Mouse (Mus musculus): ENCODE data around the gene Rexo1. TPM values are rescaled to one million over a fixed set of nuclear protein-coding genes. Genes with fewer than 3 reads are reported as not detected.
A peak's percentile ranks its signal among the peaks of the same experiment; 100 is the strongest.

Gene Rexo1
- polyA plus RNA-seq, 1 experiment = 78.0 TPM

DNA sequence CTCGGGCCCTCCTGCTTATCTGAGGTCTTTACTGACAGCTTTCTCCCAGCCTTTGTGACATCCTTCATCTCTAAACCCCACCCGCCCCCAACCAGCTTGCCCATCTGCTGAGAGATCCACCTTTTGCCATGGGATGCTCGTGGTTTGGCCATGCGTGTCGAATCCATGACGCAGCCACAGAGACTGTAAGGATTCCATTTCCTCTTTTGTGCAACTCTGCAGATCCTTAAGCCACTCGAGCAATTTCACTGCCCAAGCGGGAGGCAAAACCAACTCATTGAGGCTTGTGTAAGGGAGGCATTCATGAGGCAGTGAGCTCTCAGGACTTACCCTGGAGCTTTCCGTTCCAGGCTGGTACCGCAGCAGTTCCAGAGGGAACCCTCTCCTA is 51.1 kb downstream of the Rexo1 start:
- no peak overlapping the region for H3K27ac ChIP-seq (ENCODE audit: insufficient read depth, low read length)
- H3K4me3 ChIP-seq (ENCODE audit: extremely low read depth, insufficient read depth, insufficient read length) = no peak overlapping the region
- no peak for DNase-seq (ENCODE audit: low read depth in 1 of 2, low spot score in 2 of 2)
- H3K36me3 ChIP-seq (ENCODE audit: control insufficient read depth, insufficient read depth, low read length) = no peaks in the 10 kb centered on the region
- no peak for TF ChIP-seq POLR2A (IDR thresholded peaks at IDR 0.05; ENCODE audit: low read depth, low read length)
- no peak for TF ChIP-seq CTCF (IDR thresholded peaks at IDR 0.05; ENCODE audit: extremely low read depth, insufficient read depth, insufficient read length, insufficient replicate concordance)
- H3K4me1 ChIP-seq (ENCODE audit: control insufficient read depth, insufficient read depth, insufficient read length) = no peaks in the 10 kb centered on the region
- WGBS = 29% methylated on average over 10 of the region's 10 CpGs
- H3K27me3 ChIP-seq (ENCODE audit: control insufficient read depth, insufficient read depth, low read length) = peaks cover 3% of the 10 kb centered on the region

DNA sequence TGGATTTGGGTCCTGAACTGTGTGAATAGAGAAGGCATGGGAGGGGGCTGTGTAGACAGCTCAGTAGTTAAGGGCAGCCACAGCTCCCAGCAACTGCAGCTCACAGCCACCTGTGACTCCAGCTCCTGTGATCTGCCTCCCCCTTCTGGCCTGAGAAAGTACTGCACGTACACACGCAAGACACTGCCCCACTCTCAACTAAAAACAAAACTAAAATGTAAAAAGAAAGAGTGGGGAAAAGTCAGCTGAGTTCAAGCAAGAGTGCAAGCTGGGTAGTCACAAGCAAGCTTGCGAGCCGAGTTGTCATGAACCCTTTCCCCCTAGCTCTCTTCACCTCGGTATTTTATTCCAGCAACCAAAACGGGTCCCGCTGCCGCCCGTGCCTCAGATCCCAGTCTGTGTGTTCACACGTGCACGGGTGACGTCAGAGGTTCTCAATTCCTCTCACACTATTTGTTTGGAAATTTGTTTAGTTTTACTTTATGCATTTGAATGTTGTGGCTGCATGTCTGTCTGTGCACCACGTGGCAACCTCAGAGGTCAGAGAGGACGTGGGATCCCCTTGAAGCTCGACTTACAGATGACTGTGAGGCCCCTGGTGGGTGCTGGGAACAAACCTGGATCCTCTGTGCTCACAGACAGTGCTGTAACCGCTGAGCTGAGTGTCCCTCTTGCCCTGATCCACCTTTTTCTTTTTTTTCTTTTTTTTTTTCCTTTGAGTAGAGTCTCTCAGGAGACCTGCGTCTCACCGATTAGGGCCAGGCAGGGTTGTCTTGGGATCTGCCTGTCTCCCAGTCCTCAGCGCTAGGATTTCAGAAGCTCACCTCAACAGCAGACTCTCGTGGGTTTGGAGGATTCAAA is 51.7 kb downstream of the Rexo1 start:
- peak; percentile 67 to 83 for DNase-seq (ENCODE audit: low read depth in 1 of 2, low spot score in 2 of 2)
- H3K4me3 ChIP-seq (ENCODE audit: extremely low read depth, insufficient read depth, insufficient read length) = peak overlapping the region; percentile 68
- TF ChIP-seq CTCF (IDR thresholded peaks at IDR 0.05; ENCODE audit: extremely low read depth, insufficient read depth, insufficient read length, insufficient replicate concordance) (peak; percentile 92; the same call in 1 of the 2 replicates), POLR2A (IDR thresholded peaks at IDR 0.05; ENCODE audit: low read depth, low read length) (no peak)
- no peaks in the 10 kb centered on the region for H3K36me3 ChIP-seq (ENCODE audit: control insufficient read depth, insufficient read depth, low read length)
- H3K27me3 ChIP-seq (ENCODE audit: control insufficient read depth, insufficient read depth, low read length) = peaks cover 4% of the 10 kb centered on the region
- H3K27ac ChIP-seq (ENCODE audit: insufficient read depth, low read length) = no peak overlapping the region
- 6% methylated on average over 20 of the region's 20 CpGs for WGBS
- no peaks in the 10 kb centered on the region for H3K4me1 ChIP-seq (ENCODE audit: control insufficient read depth, insufficient read depth, insufficient read length)

DNA sequence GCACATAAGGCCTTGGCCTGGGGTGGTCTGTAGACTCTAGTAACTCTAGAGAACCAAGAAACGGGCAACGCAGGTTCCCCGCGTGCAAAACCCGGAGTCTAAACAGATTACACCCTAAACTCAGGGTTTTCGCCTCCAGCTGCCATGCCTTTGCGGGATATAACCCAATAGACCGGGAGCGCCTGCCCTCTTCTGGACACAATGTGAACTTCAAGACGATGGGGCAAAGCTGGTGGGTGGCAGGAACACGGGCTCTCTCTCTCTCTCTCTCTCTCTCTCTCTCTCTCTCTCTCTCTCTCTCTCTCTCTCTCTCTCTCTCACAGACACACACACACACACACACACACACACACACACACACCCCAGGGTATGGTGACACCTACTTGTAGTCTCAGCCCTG is 55.1 kb downstream of the Rexo1 start:
- H3K4me1 ChIP-seq (ENCODE audit: control insufficient read depth, insufficient read depth, insufficient read length) = no peaks in the 10 kb centered on the region
- H3K4me3 ChIP-seq (ENCODE audit: extremely low read depth, insufficient read depth, insufficient read length) = no peak overlapping the region
- under 1% methylated on average over 11 of the region's 11 CpGs for WGBS
- no peaks in the 10 kb centered on the region for H3K36me3 ChIP-seq (ENCODE audit: control insufficient read depth, insufficient read depth, low read length)
- DNase-seq (ENCODE audit: low read depth in 1 of 2, low spot score in 2 of 2) = peak; percentile 51 to 56
- peaks cover 22% of the 10 kb centered on the region for H3K27me3 ChIP-seq (ENCODE audit: control insufficient read depth, insufficient read depth, low read length)
- TF ChIP-seq CTCF (IDR thresholded peaks at IDR 0.05; ENCODE audit: extremely low read depth, insufficient read depth, insufficient read length, insufficient replicate concordance) (peak; percentile 85), POLR2A (IDR thresholded peaks at IDR 0.05; ENCODE audit: low read depth, low read length) (no peak)
- H3K27ac ChIP-seq (ENCODE audit: insufficient read depth, low read length) = no peak overlapping the region

DNA sequence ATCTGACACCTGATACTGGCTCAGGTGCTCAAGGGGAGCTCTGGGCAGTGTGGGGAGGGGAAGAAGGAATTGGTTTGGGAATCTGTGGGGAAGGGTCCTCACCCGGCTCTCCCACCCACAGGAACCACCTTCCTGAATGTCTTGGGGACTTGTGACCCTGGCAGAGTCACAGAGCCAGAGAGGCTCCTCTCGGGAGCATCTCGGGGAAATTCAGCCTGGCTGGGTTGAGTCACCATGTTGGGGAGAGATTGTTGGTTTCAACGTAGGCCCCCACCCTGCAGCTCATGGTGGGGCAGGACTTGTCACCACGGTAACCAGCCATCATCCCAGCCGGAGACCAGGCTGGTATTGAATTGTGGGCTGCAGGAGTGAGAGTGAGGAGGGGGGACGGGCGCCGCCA is 56.6 kb downstream of the Rexo1 start:
- H3K27ac ChIP-seq (ENCODE audit: insufficient read depth, low read length) = no peak overlapping the region
- DNase-seq (ENCODE audit: low read depth in 1 of 2, low spot score in 2 of 2) = no peak
- H3K36me3 ChIP-seq (ENCODE audit: control insufficient read depth, insufficient read depth, low read length) = no peaks in the 10 kb centered on the region
- no peaks in the 10 kb centered on the region for H3K4me1 ChIP-seq (ENCODE audit: control insufficient read depth, insufficient read depth, insufficient read length)
- WGBS = 12% methylated on average over 7 of the region's 9 CpGs
- peaks cover 25% of the 10 kb centered on the region for H3K27me3 ChIP-seq (ENCODE audit: control insufficient read depth, insufficient read depth, low read length)
- TF ChIP-seq CTCF (IDR thresholded peaks at IDR 0.05; ENCODE audit: extremely low read depth, insufficient read depth, insufficient read length, insufficient replicate concordance) (no peak), POLR2A (IDR thresholded peaks at IDR 0.05; ENCODE audit: low read depth, low read length) (no peak)
- no peak overlapping the region for H3K4me3 ChIP-seq (ENCODE audit: extremely low read depth, insufficient read depth, insufficient read length)

DNA sequence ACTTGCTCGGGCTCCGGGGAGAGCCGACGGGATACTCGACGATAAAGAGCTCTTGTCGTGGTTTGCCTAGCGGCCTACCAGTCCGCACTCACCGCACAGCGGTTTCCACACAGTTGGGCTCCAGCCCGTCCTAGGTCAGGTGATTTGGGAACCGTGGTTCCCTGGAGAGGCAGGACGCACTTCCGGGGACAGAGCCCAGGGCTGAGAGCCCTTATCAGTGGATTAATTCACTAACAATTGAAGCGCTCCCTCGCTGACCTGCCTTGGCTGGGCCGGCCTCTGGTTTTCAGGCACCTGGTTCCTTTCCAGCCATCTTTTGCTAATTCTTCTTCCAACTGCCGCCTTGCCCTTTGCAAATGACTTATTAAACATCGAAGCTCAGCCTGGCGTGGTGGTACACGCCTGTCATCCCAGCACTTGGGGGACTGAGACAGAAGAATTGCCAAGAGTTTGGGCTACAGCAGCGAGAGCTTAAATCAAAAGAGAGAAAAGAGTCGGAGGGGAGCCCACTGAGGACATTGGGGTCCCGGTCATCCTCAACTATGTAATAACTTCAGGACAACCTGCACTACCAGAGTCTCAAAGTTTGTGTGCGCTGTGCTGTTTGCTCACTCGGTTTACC is 57.6 kb downstream of the Rexo1 start:
- Histone ChIP-seq H3K27me3 (ENCODE audit: control insufficient read depth, insufficient read depth, low read length) (peaks cover 25% of the 10 kb centered on the region), H3K4me3 (ENCODE audit: extremely low read depth, insufficient read depth, insufficient read length) (no peak overlapping the region), H3K27ac (ENCODE audit: insufficient read depth, low read length) (no peak overlapping the region), H3K36me3 (ENCODE audit: control insufficient read depth, insufficient read depth, low read length) (no peaks in the 10 kb centered on the region), H3K4me1 (ENCODE audit: control insufficient read depth, insufficient read depth, insufficient read length) (no peaks in the 10 kb centered on the region)
- WGBS = 12% methylated on average over 27 of the region's 27 CpGs
- no peak for DNase-seq (ENCODE audit: low read depth in 1 of 2, low spot score in 2 of 2)
- TF ChIP-seq POLR2A (IDR thresholded peaks at IDR 0.05; ENCODE audit: low read depth, low read length) = no peak
- no peak for TF ChIP-seq CTCF (IDR thresholded peaks at IDR 0.05; ENCODE audit: extremely low read depth, insufficient read depth, insufficient read length, insufficient replicate concordance)

DNA sequence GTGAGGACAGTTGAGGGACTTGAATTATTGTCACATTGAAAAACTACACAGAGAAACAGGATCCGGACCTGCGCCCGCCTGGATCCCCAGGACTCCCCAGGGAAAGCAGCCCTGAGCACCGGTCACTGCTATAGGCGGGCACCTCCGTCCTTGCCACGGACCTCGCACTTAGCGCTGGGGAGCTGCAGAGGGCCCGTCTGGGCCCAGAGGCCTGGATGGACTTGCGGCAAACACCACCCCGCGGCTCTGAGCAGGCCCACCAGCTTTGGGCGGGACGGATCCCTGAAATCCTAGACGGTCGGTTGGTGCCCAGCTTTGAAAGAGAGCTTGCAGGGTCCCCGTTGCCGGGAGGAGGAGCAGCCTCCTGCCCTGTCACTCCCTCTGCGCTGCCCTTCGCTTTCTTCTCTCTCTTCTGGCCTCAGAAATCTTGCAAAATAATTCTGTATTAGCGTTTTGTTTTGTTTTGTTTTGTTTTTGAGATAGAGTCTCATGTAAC is 58.5 kb downstream of the Rexo1 start:
- Histone ChIP-seq H3K4me3 (ENCODE audit: extremely low read depth, insufficient read depth, insufficient read length) (no peak overlapping the region), H3K36me3 (ENCODE audit: control insufficient read depth, insufficient read depth, low read length) (no peaks in the 10 kb centered on the region), H3K27me3 (ENCODE audit: control insufficient read depth, insufficient read depth, low read length) (peaks cover 27% of the 10 kb centered on the region), H3K4me1 (ENCODE audit: control insufficient read depth, insufficient read depth, insufficient read length) (no peaks in the 10 kb centered on the region), H3K27ac (ENCODE audit: insufficient read depth, low read length) (no peak overlapping the region)
- DNase-seq (ENCODE audit: low read depth in 1 of 2, low spot score in 2 of 2) = no peak
- TF ChIP-seq CTCF (IDR thresholded peaks at IDR 0.05; ENCODE audit: extremely low read depth, insufficient read depth, insufficient read length, insufficient replicate concordance) (no peak), POLR2A (IDR thresholded peaks at IDR 0.05; ENCODE audit: low read depth, low read length) (no peak)
- 9% methylated on average over 22 of the region's 22 CpGs for WGBS
